Mouse (Mus musculus) CH12.LX (cell line): ENCODE measurements around the gene Rbm3. TPM values are rescaled to one million over a fixed set of nuclear protein-coding genes. Genes with fewer than 3 reads are reported as not detected.

Source experiments
- DNase-seq: peaks from one replicate; pipeline ENCODE4 v3.0.0-alpha.2; 2013; ENCODE audit errors: extremely low read depth
- H3K27ac ChIP-seq: 2 replicates; pipeline ENCODE4 v1.5.1; 2012; ENCODE audit warnings: low read depth, mild to moderate bottlenecking, control low read depth, moderate library complexity; ENCODE audit not compliant: insufficient read depth
- H3K27me3 ChIP-seq: replicated peaks from 2 replicates; pipeline ENCODE3; 2012; ENCODE audit warnings: inconsistent platforms
- H3K36me3 ChIP-seq, 2 experiments: replicated peaks in 1 of 2; 2 replicates each; pipeline versions ENCODE3 to v1.6.1; 2012; ENCODE audit warnings: inconsistent platforms in 1 of 2, low read length in 1 of 2, mild to moderate bottlenecking in 1 of 2, mixed read lengths in 1 of 2, moderate library complexity in 1 of 2; ENCODE audit not compliant: control insufficient read depth in 1 of 2, insufficient read depth in 1 of 2
- H3K4me1 ChIP-seq, 2 experiments: 2 replicates each; pipeline ENCODE4 v1.6.1; 2012; ENCODE audit warnings: inconsistent platforms in 1 of 2, moderate library complexity in 1 of 2; ENCODE audit not compliant: insufficient read depth in 2 of 2, control insufficient read depth in 1 of 2
- H3K4me2 ChIP-seq: 2 replicates; pipeline ENCODE4 v1.6.1; 2012; ENCODE audit warnings: low read depth, mild to moderate bottlenecking, control low read depth; ENCODE audit not compliant: poor library complexity, insufficient read depth, severe bottlenecking
- H3K4me3 ChIP-seq, 3 experiments: fragments of 150-350 bp in 1 of 3; sonication (generic) in 1 of 3; replicated peaks in 1 of 3; 2 replicates each; pipeline versions ENCODE3 to v1.5.1; 2011 to 2012; ENCODE audit warnings: low read depth in 2 of 3, low read length in 2 of 3, mild to moderate bottlenecking in 2 of 3, moderate library complexity in 2 of 3, control low read depth in 1 of 3, improper control_type of control experiment in 1 of 3, inconsistent platforms in 1 of 3, mixed read lengths in 1 of 3; ENCODE audit not compliant: poor library complexity in 1 of 3
- H3K79me2 ChIP-seq: replicated peaks from 2 replicates; pipeline ENCODE4 v1.6.1; 2012; ENCODE audit warnings: mild to moderate bottlenecking, moderate library complexity; ENCODE audit not compliant: control insufficient read depth, poor library complexity, insufficient read depth, severe bottlenecking; ENCODE audit errors: extremely low read depth
- H3K9ac ChIP-seq: 2 replicates; pipeline ENCODE4 v1.6.1; 2012; ENCODE audit warnings: low read depth, mild to moderate bottlenecking, control low read depth, moderate library complexity; ENCODE audit not compliant: insufficient read depth
- H3K9me3 ChIP-seq: replicated peaks from 2 replicates; pipeline ENCODE3; 2012; ENCODE audit warnings: low read length, inconsistent platforms, mixed read lengths
- BHLHE40 ChIP-seq: IDR thresholded peaks from 2 replicates; pipeline ENCODE4 v1.6.1; 2011; ENCODE audit warnings: mild to moderate bottlenecking, low read depth, low read length, improper control_type of control experiment
- CTCF ChIP-seq, 2 experiments: IDR thresholded peaks in 1 of 2; conservative IDR thresholded peaks in 1 of 2; 2 replicates each; pipeline ENCODE4 v1.5.1; 2011 to 2012; ENCODE audit warnings: low read depth in 2 of 2, low read length in 2 of 2, improper control_type of control experiment in 1 of 2, inconsistent platforms in 1 of 2, mild to moderate bottlenecking in 1 of 2, moderate library complexity in 1 of 2
- E2F4 ChIP-seq: IDR thresholded peaks from 2 replicates; pipeline ENCODE4 v1.6.1; 2011; ENCODE audit warnings: low read depth, low read length, improper control_type of control experiment; ENCODE audit not compliant: insufficient replicate concordance
- EP300 ChIP-seq: IDR thresholded peaks from 2 replicates; pipeline ENCODE4 v1.6.1; 2011; ENCODE audit warnings: low read length, improper control_type of control experiment
- ETS1 ChIP-seq: conservative IDR thresholded peaks from 2 replicates; pipeline ENCODE4 v1.6.1; 2012; ENCODE audit warnings: low read depth, mild to moderate bottlenecking, inconsistent platforms, low read length, improper control_type of control experiment, moderate library complexity
- HCFC1 ChIP-seq: IDR thresholded peaks from 2 replicates; pipeline ENCODE4 v1.6.1; 2012; ENCODE audit warnings: low read depth, mild to moderate bottlenecking, inconsistent platforms, low read length, improper control_type of control experiment
- IRF4 ChIP-seq: IDR thresholded peaks from 2 replicates; pipeline ENCODE4 v1.6.1; 2014; ENCODE audit warnings: low read depth, mild to moderate bottlenecking, inconsistent platforms, low read length, improper control_type of control experiment
- JUND ChIP-seq: conservative IDR thresholded peaks from 2 replicates; pipeline ENCODE4 v1.6.1; 2011; ENCODE audit warnings: low read depth, low read length, improper control_type of control experiment
- KAT2A ChIP-seq: IDR thresholded peaks from 2 replicates; pipeline ENCODE4 v1.6.1; 2012; ENCODE audit warnings: low read length, improper control_type of control experiment, inconsistent platforms; ENCODE audit not compliant: insufficient replicate concordance
- MAFK ChIP-seq: IDR thresholded peaks from 2 replicates; pipeline ENCODE4 v1.6.1; 2011; ENCODE audit warnings: low read length, improper control_type of control experiment; ENCODE audit not compliant: insufficient replicate concordance
- MAZ ChIP-seq: IDR thresholded peaks from 2 replicates; pipeline ENCODE4 v1.6.1; 2012; ENCODE audit warnings: low read depth, mild to moderate bottlenecking, inconsistent platforms, low read length, improper control_type of control experiment, moderate library complexity
- MEF2A ChIP-seq: IDR thresholded peaks from 2 replicates; pipeline ENCODE4 v1.6.1; 2014; ENCODE audit warnings: low read depth, mild to moderate bottlenecking, inconsistent platforms, low read length, improper control_type of control experiment, borderline replicate concordance
- MXI1 ChIP-seq: IDR thresholded peaks from 2 replicates; pipeline ENCODE4 v1.6.1; 2011; ENCODE audit warnings: mild to moderate bottlenecking, low read depth, low read length, improper control_type of control experiment
- MYC ChIP-seq: IDR thresholded peaks from 2 replicates; pipeline ENCODE4 v1.6.1; 2011; ENCODE audit warnings: low read depth, mild to moderate bottlenecking, improper control_type of control experiment, low read length
- POLR2A ChIP-seq: IDR thresholded peaks from 2 replicates; pipeline ENCODE4 v1.6.1; 2011; ENCODE audit warnings: low read depth, mild to moderate bottlenecking, improper control_type of control experiment, low read length
- RAD21 ChIP-seq: IDR thresholded peaks from 2 replicates; pipeline ENCODE4 v1.6.1; 2011; ENCODE audit warnings: low read depth, mild to moderate bottlenecking, low read length, improper control_type of control experiment, moderate library complexity
- RCOR1 ChIP-seq: conservative IDR thresholded peaks from 2 replicates; pipeline ENCODE4 v1.6.1; 2012; ENCODE audit warnings: low read depth, mild to moderate bottlenecking, inconsistent platforms, low read length, improper control_type of control experiment
- SMC3 ChIP-seq: IDR thresholded peaks from 2 replicates; pipeline ENCODE4 v1.6.1; 2011; ENCODE audit warnings: low read depth, low read length, improper control_type of control experiment
- USF1 ChIP-seq: IDR thresholded peaks from 2 replicates; pipeline ENCODE4 v1.6.1; 2014; ENCODE audit warnings: low read depth, mild to moderate bottlenecking, inconsistent platforms, low read length, improper control_type of control experiment
- USF2 ChIP-seq: conservative IDR thresholded peaks from 2 replicates; pipeline ENCODE4 v1.6.1; 2011; ENCODE audit warnings: low read depth, low read length, improper control_type of control experiment
- ZC3H11A ChIP-seq: IDR thresholded peaks from 2 replicates; pipeline ENCODE4 v1.6.1; 2012; ENCODE audit warnings: low read depth, mild to moderate bottlenecking, inconsistent platforms, low read length, improper control_type of control experiment
- ZKSCAN1 ChIP-seq: IDR thresholded peaks from 2 replicates; pipeline ENCODE4 v1.6.1; 2012; ENCODE audit warnings: low read depth, inconsistent platforms, low read length, improper control_type of control experiment, borderline replicate concordance
- ZMIZ1 ChIP-seq: IDR thresholded peaks from 2 replicates; pipeline ENCODE4 v1.6.1; 2012; ENCODE audit warnings: low read depth, mild to moderate bottlenecking, inconsistent platforms, low read length, improper control_type of control experiment
- dilution Hi-C: fragments of 300-500 bp; cut with MboI; formaldehyde crosslinking; loops from 2 replicates; pipeline ENCODE4 v1.14.3; 2020; ENCODE audit warnings: low sequenced_read_pairs; ENCODE audit not compliant: extremely low pct_unique_long_range_greater_than_20kb, extremely low pct_ligation_motif_present
- in situ Hi-C: fragments of 300-500 bp; cut with MboI; formaldehyde crosslinking; loops from 3 replicates; pipeline ENCODE4 v1.14.3; 2019; ENCODE audit warnings: low sequenced_read_pairs, low pct_ligation_motif_present, low pct_unique_long_range_greater_than_20kb, mixed read lengths
- polyA plus RNA-seq: library from polyadenylated mRNA; unstranded; fragments of >175 nt; gene quantifications from 2 replicates; pipeline ENCODE4 v1.2.1, GENCODE M21; 2012; ENCODE audit warnings: low read depth; ENCODE audit not compliant: insufficient read length
- total RNA-seq, 2 experiments: library from RNA; depleted of rRNA; stranded (reverse); fragments of 300-350 nt in 1 of 2; fragments of >200 nt in 1 of 2; gene quantifications; 2 replicates each; pipeline ENCODE4 v1.2.3; 2012 to 2014

Gene Rbm3
- total and polyA plus RNA-seq, 3 experiments, result 681 to 2,152 (median 778) TPM

GRCm38 (mm10) chrX:8131393-8131792 lies 14.3 kb downstream of the Rbm3 start:
- Histone ChIP-seq H3K4me1 (peaks cover 4 to 11% of the 10 kb centered on the region in 2 experiments), H3K4me2 (peak overlapping the region; percentile 41), H3K36me3 (peaks cover 30 to 41% of the 10 kb centered on the region in 2 experiments), H3K27me3 (no peaks in the 10 kb centered on the region), H3K4me3 (peak overlapping the region; percentile 11 to 67 (median 50)), H3K79me2 (no peaks in the 10 kb centered on the region), H3K9me3 (no peaks in the 10 kb centered on the region), H3K27ac (peak overlapping the region; percentile 43; the same call in 1 of the 2 replicates), H3K9ac (peak overlapping the region; percentile 63; the same call in 1 of the 2 replicates)
- no peak for TF ChIP-seq POLR2A
- TF ChIP-seq EP300, result no peak
- TF ChIP-seq USF2, result no peak
- TF ChIP-seq MAZ, result no peak
- TF ChIP-seq MAFK, result no peak
- no peak for TF ChIP-seq USF1
- TF ChIP-seq MXI1, result no peak
- no peak for TF ChIP-seq ETS1
- no peak for TF ChIP-seq MYC
- no peak for TF ChIP-seq RCOR1
- TF ChIP-seq HCFC1, result no peak
- TF ChIP-seq SMC3, result no peak
- no peak for TF ChIP-seq RAD21
- no peak for TF ChIP-seq ZMIZ1
- no peak for TF ChIP-seq E2F4
- TF ChIP-seq ZC3H11A, result no peak
- TF ChIP-seq IRF4, result no peak
- no peak for TF ChIP-seq KAT2A
- TF ChIP-seq BHLHE40, result no peak
- in situ Hi-C loops, result no loop called here
- DNase-seq, result no peak
- dilution Hi-C loops, result no loop called here

GRCm38 (mm10) chrX:8125235-8125634 lies 20.4 kb downstream of the Rbm3 start:
- Histone ChIP-seq H3K4me3 (no peak overlapping the region), H3K27ac (no peak overlapping the region), H3K36me3 (peaks cover 38 to 60% of the 10 kb centered on the region in 2 experiments), H3K9me3 (no peaks in the 10 kb centered on the region), H3K27me3 (no peaks in the 10 kb centered on the region), H3K4me1 (no peaks in the 10 kb centered on the region), H3K4me2 (no peak overlapping the region), H3K9ac (no peak overlapping the region), H3K79me2 (no peaks in the 10 kb centered on the region)
- dilution Hi-C loops (no loop called here), in situ Hi-C loops (no loop called here)
- no peak for DNase-seq
- no peak for TF ChIP-seq JUND
- TF ChIP-seq CTCF (conservative IDR thresholded peaks at IDR 0.05 in 1 of 2, IDR thresholded peaks at IDR 0.05 in 1 of 2; ENCODE audit: low read depth in 2 of 2, low read length in 2 of 2), result peak; percentile 14 to 40; a peak in 1 of 4 replicates
- no peak for TF ChIP-seq ZKSCAN1
- TF ChIP-seq HCFC1, result no peak
- no peak for TF ChIP-seq MEF2A
- no peak for TF ChIP-seq ETS1
- TF ChIP-seq MAFK, result no peak
- no peak for TF ChIP-seq IRF4
- TF ChIP-seq SMC3, result peak; percentile 30; the same call in 1 of the 2 replicates
- no peak for TF ChIP-seq ZC3H11A
- no peak for TF ChIP-seq MXI1
- no peak for TF ChIP-seq BHLHE40
